In the genomic region with DNA sequence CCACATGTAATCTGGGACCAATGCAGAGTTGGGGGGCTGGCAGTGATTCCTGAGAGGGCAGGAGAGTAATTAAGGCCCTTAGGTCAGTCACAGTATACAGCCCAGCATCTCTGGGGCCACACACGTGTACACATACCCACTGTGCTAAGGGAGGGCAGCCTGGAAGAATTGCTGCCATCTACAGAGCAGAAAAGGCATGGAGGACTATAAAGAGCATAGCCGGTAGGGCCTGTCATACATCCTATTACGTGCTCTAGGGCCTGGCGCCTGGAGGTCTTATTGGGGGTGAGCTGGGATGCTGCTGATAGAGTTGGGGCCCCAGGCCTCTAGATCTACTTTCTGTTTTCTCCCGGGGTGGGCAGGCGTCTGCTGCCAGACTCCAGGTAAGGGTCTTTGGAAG, we compare ENCODE assay signal across 14 mouse cellular contexts. TPM values are rescaled to one million over a fixed set of nuclear protein-coding genes. Genes with fewer than 3 reads are reported as not detected.
A peak's percentile ranks its signal among the peaks of the same experiment; 100 is the strongest.
DNase-seq lines count a peak whose midpoint lies in the region; ATAC-seq lines count a peak whose summit lies in the region.
"Had no signal": no experiment of that assay in that cellular context is flagged by ENCODE, and none has a peak within 500 bp of the region (broad histone marks: within the 10 kb centered on the region; RNA-seq: fewer than 3 reads in every experiment).

No protein-coding gene starts in this region.

- no peaks in the 10 kb centered on the region for H3K9me3 ChIP-seq in midbrain, embryonic 11.5 days (ENCODE audit: control insufficient read depth, low read length)
- H3K9me3 ChIP-seq in midbrain, embryonic 10.5 days (replicated peaks): no peaks in the 10 kb centered on the region
- no peaks in the 10 kb centered on the region for H3K9me3 ChIP-seq in hindbrain, embryonic 10.5 days
- H3K9me3 ChIP-seq in midbrain, embryonic 14.5 days (ENCODE audit: control insufficient read depth, low read length): no peaks in the 10 kb centered on the region

- H3K4me3 ChIP-seq in midbrain, embryonic 11.5 days (ENCODE audit: low read depth, low read length): no peak overlapping the region
- no peak overlapping the region for H3K4me3 ChIP-seq in midbrain, embryonic 10.5 days
- peak overlapping the region; percentile 16; the same call in 1 of the 2 replicates for H3K4me3 ChIP-seq in hindbrain, embryonic 10.5 days
- H3K4me3 ChIP-seq in midbrain, embryonic 14.5 days (replicated peaks; ENCODE audit: low read depth, low read length): peak overlapping the region; percentile 92; the same call in 1 of the 2 replicates
- H3K4me3 ChIP-seq: heart, adult 2 months; myocyte had no signal

- peak; percentile 65 for DNase-seq in midbrain, embryonic 11.5 days (ENCODE audit: low spot score, missing footprints)
- no peak for DNase-seq in midbrain, embryonic 10.5 days (ENCODE audit: low spot score)
- DNase-seq in hindbrain, embryonic 10.5 days (ENCODE audit: low spot score): no peak
- DNase-seq in midbrain, embryonic 14.5 days: peak; percentile 31
- no peak for DNase-seq in frontal cortex, postnatal 10 days (ENCODE audit: low spot score in 2 of 2)
- no peak for DNase-seq in right cerebral cortex, adult 2 months (ENCODE audit: low spot score in 2 of 2)
- DNase-seq in kidney, adult 9 months: no peak
- DNase-seq: kidney, adult 2 months; liver, postnatal 0 days; lung, postnatal 4 days had no signal

- ATAC-seq in midbrain, embryonic 11.5 days (ENCODE audit: low FRiP score): no peak
- ATAC-seq in midbrain, embryonic 14.5 days (ENCODE audit: low FRiP score, low TSS enrichment): no peak
- ATAC-seq: activated CD4-positive, CD25-positive, alpha-beta regulatory T cell, adult 4 months; liver, postnatal 0 days had no signal

- H3K27me3 ChIP-seq in midbrain, embryonic 11.5 days (ENCODE audit: control insufficient read depth, insufficient read depth, low read length): peaks cover 2% of the 10 kb centered on the region; the same call in 1 of the 2 replicates
- H3K27me3 ChIP-seq in midbrain, embryonic 10.5 days (ENCODE audit: low read depth, poor library complexity, severe bottlenecking): peaks cover 70% of the 10 kb centered on the region
- peaks cover 85% of the 10 kb centered on the region for H3K27me3 ChIP-seq in hindbrain, embryonic 10.5 days (ENCODE audit: insufficient read depth, poor library complexity, severe bottlenecking)
- no peaks in the 10 kb centered on the region for H3K27me3 ChIP-seq in midbrain, embryonic 14.5 days (ENCODE audit: control insufficient read depth, insufficient read depth, low read length)

- no peaks in the 10 kb centered on the region for H3K36me3 ChIP-seq in midbrain, embryonic 11.5 days (ENCODE audit: control insufficient read depth, insufficient read depth, low read length)
- no peaks in the 10 kb centered on the region for H3K36me3 ChIP-seq in midbrain, embryonic 10.5 days
- peaks cover 28% of the 10 kb centered on the region; the same call in 1 of the 2 replicates for H3K36me3 ChIP-seq in hindbrain, embryonic 10.5 days
- peaks cover 41% of the 10 kb centered on the region for H3K36me3 ChIP-seq in midbrain, embryonic 14.5 days (ENCODE audit: control insufficient read depth, insufficient read depth, low read length)

- 82% methylated on average over 6 of the region's 6 CpGs for WGBS in midbrain, embryonic 11.5 days
- 83% methylated on average over 6 of the region's 6 CpGs for WGBS in midbrain, embryonic 10.5 days
- 79% methylated on average over 6 of the region's 6 CpGs for WGBS in hindbrain, embryonic 10.5 days
- WGBS in midbrain, embryonic 14.5 days: 50% methylated on average over 6 of the region's 6 CpGs

- peaks cover 5% of the 10 kb centered on the region; the same call in 1 of the 2 replicates for H3K4me1 ChIP-seq in midbrain, embryonic 11.5 days (ENCODE audit: control insufficient read depth, insufficient read depth, low read length)
- peaks cover 61% of the 10 kb centered on the region for H3K4me1 ChIP-seq in midbrain, embryonic 10.5 days
- H3K4me1 ChIP-seq in hindbrain, embryonic 10.5 days (replicated peaks): peaks cover 74% of the 10 kb centered on the region
- peaks cover 40% of the 10 kb centered on the region for H3K4me1 ChIP-seq in midbrain, embryonic 14.5 days (ENCODE audit: control insufficient read depth, insufficient read depth, low read length)

- no peak overlapping the region for H3K9ac ChIP-seq in midbrain, embryonic 11.5 days (ENCODE audit: low read length)
- H3K9ac ChIP-seq in midbrain, embryonic 14.5 days (replicated peaks; ENCODE audit: low read length): peak overlapping the region; percentile 34; the same call in 1 of the 2 replicates
- H3K9ac ChIP-seq: liver, postnatal 0 days had no signal

- no peak overlapping the region for H3K27ac ChIP-seq in midbrain, embryonic 11.5 days (ENCODE audit: low read depth, low read length)
- no peak overlapping the region for H3K27ac ChIP-seq in midbrain, embryonic 10.5 days (replicated peaks)
- H3K27ac ChIP-seq in hindbrain, embryonic 10.5 days: no peak overlapping the region
- H3K27ac ChIP-seq in midbrain, embryonic 14.5 days (replicated peaks; ENCODE audit: low read depth, low read length): peak overlapping the region; percentile 60; the same call in 1 of the 2 replicates
- H3K27ac ChIP-seq: heart, adult 2 months had no signal

- H3K4me2 ChIP-seq in midbrain, embryonic 11.5 days: no peak overlapping the region
- peak overlapping the region; percentile 76 for H3K4me2 ChIP-seq in midbrain, embryonic 14.5 days (ENCODE audit: low read length)

RNA-seq across cellular contexts. Expression of a gene that starts 5.1 kb away (rescaled TPM):
- polyA plus RNA-seq in midbrain, embryonic 11.5 days (2014; fragmentation: Nextera tagmentation; extraction: Ambion mirVana): 10.0 and 11.0 TPM in 2 replicates
- polyA plus RNA-seq in midbrain, embryonic 10.5 days (2016; fragmentation: Nextera tagmentation; extraction: Ambion mirVana): 2.2 and 4.7 TPM in 2 replicates
- 5.5 and 19.0 TPM in 2 replicates for polyA plus RNA-seq in hindbrain, embryonic 10.5 days (2016; fragmentation: Nextera tagmentation; extraction: Ambion mirVana)
- 16.4 and 18.4 TPM in 2 replicates for polyA plus RNA-seq in midbrain, embryonic 14.5 days (2014; fragmentation: Nextera tagmentation; extraction: Ambion mirVana)
- polyA plus RNA-seq: activated CD4-positive, CD25-positive, alpha-beta regulatory T cell, adult 4 months; heart, adult 2 months; kidney, adult 2 months; large intestine, adult 2 months; liver, postnatal 0 days; myocyte had no signal

RNA-seq across cellular contexts. Expression of a gene that starts 18.9 kb away (rescaled TPM):
- polyA plus RNA-seq in midbrain, embryonic 11.5 days (2014; fragmentation: Nextera tagmentation; extraction: Ambion mirVana): 14.2 and 14.6 TPM in 2 replicates
- polyA plus RNA-seq in midbrain, embryonic 10.5 days (2016; fragmentation: Nextera tagmentation; extraction: Ambion mirVana): 14.8 and 18.5 TPM in 2 replicates
- polyA plus RNA-seq in hindbrain, embryonic 10.5 days (2016; fragmentation: Nextera tagmentation; extraction: Ambion mirVana): 15.6 and 18.7 TPM in 2 replicates
- polyA plus RNA-seq in midbrain, embryonic 14.5 days (2014; fragmentation: Nextera tagmentation; extraction: Ambion mirVana): 11.5 and 17.4 TPM in 2 replicates

RNA-seq across cellular contexts. Expression of a gene that starts 56.9 kb away (rescaled TPM):
- 2.8 and 3.2 TPM in 2 replicates for polyA plus RNA-seq in midbrain, embryonic 11.5 days (2014; fragmentation: Nextera tagmentation; extraction: Ambion mirVana)
- 1.9 and 3.0 TPM in 2 replicates for polyA plus RNA-seq in midbrain, embryonic 10.5 days (2016; fragmentation: Nextera tagmentation; extraction: Ambion mirVana)
- 5.2 and 7.6 TPM in 2 replicates for polyA plus RNA-seq in hindbrain, embryonic 10.5 days (2016; fragmentation: Nextera tagmentation; extraction: Ambion mirVana)
- polyA plus RNA-seq in midbrain, embryonic 14.5 days (2014; fragmentation: Nextera tagmentation; extraction: Ambion mirVana): 0.76 and 0.96 TPM in 2 replicates
- polyA plus RNA-seq: activated CD4-positive, CD25-positive, alpha-beta regulatory T cell, adult 4 months; myocyte had no signal

Comparison
In these comparisons a context has a peak if more than half of its experiments do, and no peak if none do; other contexts are left out.
1. DNase-seq: peak in midbrain, embryonic 11.5 days (single experiment) and midbrain, embryonic 14.5 days (single experiment); none in midbrain, embryonic 10.5 days (single experiment), hindbrain, embryonic 10.5 days (single experiment), frontal cortex, postnatal 10 days (0 of 2), right cerebral cortex, adult 2 months (0 of 2) and kidney, adult 9 months (single experiment).
2. H3K4me3 ChIP-seq: peak in hindbrain, embryonic 10.5 days (single experiment) and midbrain, embryonic 14.5 days (single experiment); none in midbrain, embryonic 11.5 days (single experiment) and midbrain, embryonic 10.5 days (single experiment).